Mouse (Mus musculus): ENCODE measurements around the gene Tal1. TPM values are rescaled to one million over a fixed set of nuclear protein-coding genes. Genes with fewer than 3 reads are reported as not detected.

Gene Tal1
- 7.9 and 8.5 TPM in 2 replicates for polyA plus RNA-seq (2015; fragmentation: Nextera tagmentation; extraction: Ambion mirVana)

GRCm38 (mm10) chr4:115056371-115056920 lies at the start of gene Tal1:
Gene Tal1 (plus strand): TSS chr4:115056426.
- WGBS: under 1% methylated on average over 60 of the region's 60 CpGs
- no peaks in the 10 kb centered on the region for H3K9me3 ChIP-seq
- no peaks in the 10 kb centered on the region for H3K36me3 ChIP-seq (replicated peaks)
- peak within 1 kb of the TSS; percentile 34 for H3K9ac ChIP-seq
- H3K4me1 ChIP-seq: peaks cover 16% of the 10 kb centered on the region
- peak within 1 kb of the TSS; percentile 53 for H3K4me2 ChIP-seq
- peak; percentile 74 for ATAC-seq (replicated peaks)
- peaks cover 63% of the 10 kb centered on the region for H3K27me3 ChIP-seq (replicated peaks)
- peak within 1 kb of the TSS; percentile 39 for H3K4me3 ChIP-seq
- peak within 1 kb of the TSS; percentile 89 for H3K27ac ChIP-seq

GRCm38 (mm10) chr4:115014276-115014675 lies 42.0 kb upstream of the Tal1 start:
- Histone ChIP-seq H3K9me3 (no peaks in the 10 kb centered on the region), H3K4me2 (no peak overlapping the region), H3K36me3 (replicated peaks) (no peaks in the 10 kb centered on the region), H3K4me3 (no peak overlapping the region), H3K4me1 (no peaks in the 10 kb centered on the region), H3K27ac (no peak overlapping the region), H3K9ac (no peak overlapping the region), H3K27me3 (replicated peaks) (no peaks in the 10 kb centered on the region)
- ATAC-seq (replicated peaks): no peak
- 95% methylated on average over 3 of the region's 3 CpGs for WGBS

GRCm38 (mm10) chr4:115019997-115020396 lies 36.2 kb upstream of the Tal1 start:
- Histone ChIP-seq H3K4me1 (no peaks in the 10 kb centered on the region), H3K9me3 (no peaks in the 10 kb centered on the region), H3K4me2 (no peak overlapping the region), H3K27me3 (replicated peaks) (no peaks in the 10 kb centered on the region), H3K9ac (no peak overlapping the region), H3K27ac (no peak overlapping the region), H3K4me3 (no peak overlapping the region), H3K36me3 (replicated peaks) (no peaks in the 10 kb centered on the region)
- WGBS: 93% methylated on average over 3 of the region's 3 CpGs
- ATAC-seq (replicated peaks): no peak

GRCm38 (mm10) chr4:115035043-115035442 lies 21.2 kb upstream of the Tal1 start:
- no peak overlapping the region for H3K4me2 ChIP-seq
- H3K4me3 ChIP-seq: no peak overlapping the region
- WGBS: 77% methylated on average over 6 of the region's 6 CpGs
- no peaks in the 10 kb centered on the region for H3K36me3 ChIP-seq (replicated peaks)
- no peak overlapping the region for H3K9ac ChIP-seq
- no peak for ATAC-seq (replicated peaks)
- H3K27ac ChIP-seq: no peak overlapping the region
- no peaks in the 10 kb centered on the region for H3K27me3 ChIP-seq (replicated peaks)
- H3K9me3 ChIP-seq: no peaks in the 10 kb centered on the region
- H3K4me1 ChIP-seq: no peaks in the 10 kb centered on the region

- ATAC-seq (replicated peaks): no peak; the same call in 1 of the 2 replicates
- Histone ChIP-seq H3K4me1 (no peaks in the 10 kb centered on the region), H3K36me3 (replicated peaks) (no peaks in the 10 kb centered on the region), H3K9ac (no peak overlapping the region), H3K9me3 (no peaks in the 10 kb centered on the region), H3K4me2 (no peak overlapping the region), H3K27me3 (replicated peaks) (no peaks in the 10 kb centered on the region), H3K4me3 (no peak overlapping the region), H3K27ac (no peak overlapping the region)
- 30% methylated on average over 4 of the region's 4 CpGs for WGBS
These were observed 18.0 kb upstream of the Tal1 start for GRCm38 (mm10) chr4:115038242-115038641.

- ATAC-seq (replicated peaks): no peak
These were observed 10.6 kb upstream of the Tal1 start for GRCm38 (mm10) chr4:115045621-115046020.

GRCm38 (mm10) chr4:115047750-115048149 lies 8.5 kb upstream of the Tal1 start:
- H3K9ac ChIP-seq: no peak overlapping the region
- H3K27ac ChIP-seq: no peak overlapping the region
- peaks cover 35% of the 10 kb centered on the region for H3K27me3 ChIP-seq (replicated peaks)
- no peaks in the 10 kb centered on the region for H3K36me3 ChIP-seq (replicated peaks)
- no peak for ATAC-seq (replicated peaks)
- no peaks in the 10 kb centered on the region for H3K9me3 ChIP-seq
- no peak overlapping the region for H3K4me2 ChIP-seq
- peaks cover 3% of the 10 kb centered on the region for H3K4me1 ChIP-seq
- WGBS: 3% methylated on average over 5 of the region's 5 CpGs
- H3K4me3 ChIP-seq: no peak overlapping the region

More at GRCm38 (mm10) chr4:115045621-115046020, 10.6 kb upstream of the Tal1 start:
- Histone ChIP-seq H3K9ac (no peak overlapping the region), H3K4me3 (no peak overlapping the region), H3K27me3 (replicated peaks) (peaks cover 16% of the 10 kb centered on the region), H3K4me2 (no peak overlapping the region), H3K27ac (no peak overlapping the region), H3K4me1 (no peaks in the 10 kb centered on the region), H3K9me3 (no peaks in the 10 kb centered on the region), H3K36me3 (replicated peaks) (no peaks in the 10 kb centered on the region)
- WGBS: 83% methylated on average over 3 of the region's 3 CpGs

GRCm38 (mm10) chr4:115048190-115048589 lies 8.0 kb upstream of the Tal1 start:
- no peak overlapping the region for H3K4me3 ChIP-seq
- WGBS: 75% methylated on average over 8 of the region's 8 CpGs
- no peak overlapping the region for H3K27ac ChIP-seq
- peaks cover 35% of the 10 kb centered on the region for H3K27me3 ChIP-seq (replicated peaks)
- H3K9me3 ChIP-seq: no peaks in the 10 kb centered on the region
- no peaks in the 10 kb centered on the region for H3K36me3 ChIP-seq (replicated peaks)
- peaks cover 5% of the 10 kb centered on the region for H3K4me1 ChIP-seq
- no peak for ATAC-seq (replicated peaks)
- H3K9ac ChIP-seq: no peak overlapping the region
- H3K4me2 ChIP-seq: no peak overlapping the region

- H3K27me3 ChIP-seq (replicated peaks): peaks cover 62% of the 10 kb centered on the region
- H3K4me3 ChIP-seq: no peak overlapping the region
- H3K36me3 ChIP-seq (replicated peaks): no peaks in the 10 kb centered on the region
- no peak for ATAC-seq (replicated peaks)
- H3K27ac ChIP-seq: no peak overlapping the region
- no peak overlapping the region for H3K9ac ChIP-seq
- no peaks in the 10 kb centered on the region for H3K9me3 ChIP-seq
- 76% methylated on average over 5 of the region's 5 CpGs for WGBS
- peaks cover 6% of the 10 kb centered on the region for H3K4me1 ChIP-seq
- no peak overlapping the region for H3K4me2 ChIP-seq
These were observed 5.0 kb upstream of the Tal1 start for GRCm38 (mm10) chr4:115051245-115051644.

- WGBS: under 1% methylated on average over 36 of the region's 36 CpGs
- H3K9ac ChIP-seq: no peak overlapping the region
- no peak for ATAC-seq (replicated peaks)
- peak overlapping the region; percentile 18 for H3K4me3 ChIP-seq
- H3K36me3 ChIP-seq (replicated peaks): no peaks in the 10 kb centered on the region
- no peaks in the 10 kb centered on the region for H3K9me3 ChIP-seq
- H3K4me1 ChIP-seq: peaks cover 16% of the 10 kb centered on the region
- peak overlapping the region; percentile 41 for H3K4me2 ChIP-seq
- H3K27ac ChIP-seq: no peak overlapping the region
- H3K27me3 ChIP-seq (replicated peaks): peaks cover 63% of the 10 kb centered on the region
These were observed 3.8 kb upstream of the Tal1 start for GRCm38 (mm10) chr4:115052343-115053005.

GRCm38 (mm10) chr4:115055044-115055443 lies 1.2 kb upstream of the Tal1 start:
- H3K36me3 ChIP-seq (replicated peaks): no peaks in the 10 kb centered on the region
- peaks cover 64% of the 10 kb centered on the region for H3K27me3 ChIP-seq (replicated peaks)
- no peak overlapping the region for H3K9ac ChIP-seq
- no peak for ATAC-seq (replicated peaks)
- no peak overlapping the region for H3K4me3 ChIP-seq
- no peaks in the 10 kb centered on the region for H3K9me3 ChIP-seq
- H3K4me2 ChIP-seq: no peak overlapping the region
- no peak overlapping the region for H3K27ac ChIP-seq
- WGBS: 8% methylated on average over 2 of the region's 2 CpGs
- H3K4me1 ChIP-seq: peaks cover 16% of the 10 kb centered on the region

GRCm38 (mm10) chr4:115055691-115056090 lies 535 bp upstream of the Tal1 start:
- peak overlapping the region; percentile 39 for H3K4me3 ChIP-seq
- no peaks in the 10 kb centered on the region for H3K9me3 ChIP-seq
- ATAC-seq (replicated peaks): no peak
- H3K36me3 ChIP-seq (replicated peaks): no peaks in the 10 kb centered on the region
- H3K9ac ChIP-seq: no peak overlapping the region
- H3K4me1 ChIP-seq: peaks cover 16% of the 10 kb centered on the region
- H3K27ac ChIP-seq: peak overlapping the region; percentile 89
- H3K27me3 ChIP-seq (replicated peaks): peaks cover 65% of the 10 kb centered on the region
- WGBS: 16% methylated on average over 3 of the region's 3 CpGs
- peak overlapping the region; percentile 53 for H3K4me2 ChIP-seq

Data from midbrain, embryonic 15.5 days (tissue).